In the genomic region with DNA sequence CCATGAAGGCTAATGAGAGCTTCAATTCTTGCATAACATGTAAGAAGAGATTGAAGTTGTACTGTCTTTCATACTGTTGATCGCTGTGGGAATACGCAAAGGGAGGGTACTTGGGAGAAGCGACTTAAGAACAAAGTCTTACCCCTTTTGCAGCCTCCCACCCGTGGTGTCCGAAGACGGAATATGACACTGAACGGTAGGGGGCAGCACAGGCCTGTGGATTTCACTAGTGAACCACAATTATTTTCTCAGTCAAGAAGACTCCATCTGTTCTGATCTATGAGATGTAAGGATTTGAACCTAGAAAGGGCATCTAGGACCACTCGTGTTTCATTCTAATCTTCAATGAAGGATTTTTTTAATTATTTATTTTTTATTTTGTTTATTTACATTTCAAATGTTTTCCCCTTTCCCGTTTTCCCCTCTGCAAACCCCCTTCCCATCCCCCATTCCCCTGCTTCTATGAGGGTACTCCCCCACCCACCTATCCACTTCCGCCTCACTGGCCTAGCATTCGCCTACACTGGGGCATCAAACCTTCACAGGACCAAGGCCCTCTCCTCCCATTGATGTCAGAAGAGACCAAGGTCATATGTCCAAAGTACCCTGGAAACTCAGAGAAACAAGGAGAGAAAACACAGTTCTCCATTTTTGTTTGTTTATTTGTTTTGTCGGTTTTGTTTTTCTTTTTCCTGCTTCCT, we compare ENCODE assay signal across 8 mouse cellular contexts. TPM values are rescaled to one million over a fixed set of nuclear protein-coding genes. Genes with fewer than 3 reads are reported as not detected.
A peak's percentile ranks its signal among the peaks of the same experiment; 100 is the strongest.
DNase-seq lines count a peak whose midpoint lies in the region; ATAC-seq and TF ChIP-seq lines count a peak whose summit lies in the region.

No protein-coding gene starts in this region.

- no peak overlapping the region for H3K9ac ChIP-seq in neural tube, embryonic 15.5 days (replicated peaks)

- peak; percentile 94 for TF ChIP-seq CTCF in gastrocnemius, adult 2 months (IDR thresholded peaks at IDR 0.05)

- intact Hi-C loops in gastrocnemius, adult 2 months (cut with DNase I) = loop anchor here (1.0 to 10.0 kb wide), 3 partner anchors 111 to 379 kb away; no protein-coding TSS in a partner anchor
- intact Hi-C loops in left cerebral cortex, postnatal 36 days (cut with DNase I) = loop anchor here (1.0 to 5.0 kb wide), 2 partner anchors 111 to 377 kb away; no protein-coding TSS in a partner anchor

- H3K27ac ChIP-seq in neural tube, embryonic 15.5 days (replicated peaks) = no peak overlapping the region
- no peak overlapping the region for H3K27ac ChIP-seq in gastrocnemius, adult 2 months

- TF ChIP-seq POLR2A in myocyte (IDR thresholded peaks at IDR 0.05; ENCODE audit: insufficient read length, low read depth) = no peak

- no peaks in the 10 kb centered on the region for H3K9me3 ChIP-seq in neural tube, embryonic 15.5 days (replicated peaks)

- no peak overlapping the region for H3ac ChIP-seq in myocyte (ENCODE audit: control insufficient read depth, insufficient read length)

- no peaks in the 10 kb centered on the region for H3K36me3 ChIP-seq in neural tube, embryonic 15.5 days
- no peaks in the 10 kb centered on the region for H3K36me3 ChIP-seq in myocyte (ENCODE audit: control insufficient read depth, insufficient read depth)
- no peaks in the 10 kb centered on the region for H3K36me3 ChIP-seq in splenic B cell, adult 2 months (ENCODE audit: control insufficient read depth, insufficient read depth, low read length, poor library complexity, severe bottlenecking)

- no peaks in the 10 kb centered on the region for H3K4me1 ChIP-seq in neural tube, embryonic 15.5 days

- 50% methylated on average over 12 of the region's 12 CpGs for WGBS in neural tube, embryonic 15.5 days

- no peaks in the 10 kb centered on the region for H3K27me3 ChIP-seq in neural tube, embryonic 15.5 days (replicated peaks)
- H3K27me3 ChIP-seq in myocyte (ENCODE audit: control insufficient read depth, insufficient read depth, insufficient read length) = no peaks in the 10 kb centered on the region
- no peaks in the 10 kb centered on the region for H3K27me3 ChIP-seq in splenic B cell, adult 2 months (ENCODE audit: control insufficient read depth, insufficient read depth, low read length, poor library complexity, severe bottlenecking)

- H3K4me3 ChIP-seq in neural tube, embryonic 15.5 days (replicated peaks) = no peak overlapping the region
- H3K4me3 ChIP-seq in gastrocnemius, adult 2 months = no peak overlapping the region
- H3K4me3 ChIP-seq in myocyte = no peak overlapping the region

- ATAC-seq in neural tube, embryonic 15.5 days (ENCODE audit: low FRiP score) = no peak

- DNase-seq in neural tube, embryonic 10.5 days (ENCODE audit: extremely low spot score, low spot score) = peak; percentile 87
- DNase-seq in cerebellum, postnatal 36 days = peak; percentile 83 to 86
- DNase-seq in gastrocnemius, adult 2 months = peak; percentile 88
- peak; percentile 88 for DNase-seq in kidney, adult 18-20 months
- peak; percentile 64 to 68 for DNase-seq in left cerebral cortex, postnatal 36 days (ENCODE audit: low spot score in 2 of 2)
- DNase-seq in splenic B cell, adult 2 months (ENCODE audit: low read depth, low spot score) = peak; percentile 50

- no peak overlapping the region for H3K4me2 ChIP-seq in neural tube, embryonic 15.5 days
- H3K4me2 ChIP-seq in myocyte (ENCODE audit: low read depth) = peak overlapping the region; percentile 21

- H3K79me2 ChIP-seq in myocyte (ENCODE audit: control insufficient read depth, insufficient read depth) = no peaks in the 10 kb centered on the region

TF ChIP-seq in myocyte, 11 proteins besides CTCF, POLR2A, EP300 and RAD21:
- TF ChIP-seq USF1 (IDR thresholded peaks at IDR 0.05; ENCODE audit: low read depth) = no peak
- no peak for TF ChIP-seq POLR2AphosphoS2 (IDR thresholded peaks at IDR 0.05; ENCODE audit: insufficient read length, low read depth)
- TF ChIP-seq SRF (IDR thresholded peaks at IDR 0.05; ENCODE audit: control insufficient read depth, insufficient read length, low read depth) = no peak
- no peak for TF ChIP-seq E2F4 (IDR thresholded peaks at IDR 0.05; ENCODE audit: insufficient read depth)
- TF ChIP-seq TCF3 (IDR thresholded peaks at IDR 0.05; ENCODE audit: insufficient read length, low read depth) = no peak
- TF ChIP-seq MYOG (IDR thresholded peaks at IDR 0.05; ENCODE audit: control insufficient read depth in 1 of 3, insufficient read depth in 1 of 3, insufficient read length in 2 of 3, low read depth in 2 of 3) = no peak
- no peak for TF ChIP-seq CEBPB (IDR thresholded peaks at IDR 0.05; ENCODE audit: insufficient read depth, poor library complexity, severe bottlenecking)
- TF ChIP-seq TCF12 (IDR thresholded peaks at IDR 0.05; ENCODE audit: insufficient read depth, poor library complexity, severe bottlenecking) = no peak
- TF ChIP-seq REST (IDR thresholded peaks at IDR 0.05; ENCODE audit: insufficient read depth, insufficient read length) = no peak
- no peak for TF ChIP-seq MYOD1 (IDR thresholded peaks at IDR 0.05; ENCODE audit: control insufficient read depth in 1 of 3, insufficient read length in 2 of 3, low read depth in 2 of 3)
- TF ChIP-seq MAX (IDR thresholded peaks at IDR 0.05; ENCODE audit: low read depth) = no peak

RNA-seq across cellular contexts. Expression of gene Plod2, which starts 42.2 kb away (rescaled TPM):
- 13.5 and 16.2 TPM in 2 replicates for polyA plus RNA-seq in neural tube, embryonic 15.5 days (2015; fragmentation: Nextera tagmentation; extraction: Ambion mirVana)
- total RNA-seq in gastrocnemius, adult 2 months (2021) = 1 to 10 TPM; 1.8 to 6.6 TPM
- total RNA-seq in left cerebral cortex, postnatal 36 days (2021) = 1 to 10 TPM; 3.4 to 5.6 TPM
- polyA plus RNA-seq in myocyte (2012; fragmentation: generic; extraction: Trizol) = 24.9 TPM

RNA-seq across cellular contexts. Expression of gene Plscr4, which starts 42.7 kb away (rescaled TPM):
- polyA plus RNA-seq in neural tube, embryonic 15.5 days (2015; fragmentation: Nextera tagmentation; extraction: Ambion mirVana) = 2.9 and 3.0 TPM in 2 replicates
- total RNA-seq in gastrocnemius, adult 2 months (2021) = 1 to 10 TPM; 2.7 to 3.3 TPM
- total RNA-seq in left cerebral cortex, postnatal 36 days (2021) = 1 to 10 TPM; 1.3 to 1.8 TPM
- polyA plus RNA-seq in myocyte (2012; fragmentation: generic; extraction: Trizol) = 3.4 TPM
